Mouse (Mus musculus): Measurements from ENCODE around the gene St3gal4.

DNA sequence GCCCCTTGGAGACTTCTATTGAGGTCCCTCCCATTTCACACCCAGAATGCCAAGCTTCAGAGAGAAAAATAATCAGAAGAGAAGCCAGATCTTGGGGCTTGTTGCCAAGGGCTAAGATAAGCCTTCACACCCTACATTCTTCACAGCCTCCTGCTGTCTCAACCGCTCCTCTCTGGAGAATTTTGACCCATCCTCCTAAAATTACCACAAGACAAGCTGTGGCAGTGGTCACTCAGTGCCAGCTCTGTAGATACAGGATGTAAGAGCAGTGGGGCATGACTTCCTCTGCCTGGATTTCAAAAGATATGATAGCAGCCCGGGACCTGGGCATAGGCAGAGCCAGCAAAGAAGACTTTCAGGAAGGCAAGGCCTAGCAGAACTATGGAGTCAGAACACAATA is 57.6 kb downstream of the St3gal4 start:
- no peak for TF ChIP-seq CTCF (IDR thresholded peaks at IDR 0.05; ENCODE audit: control insufficient read depth, insufficient read depth, insufficient replicate concordance, low read depth, low read length)
- no peak for TF ChIP-seq POLR2A (IDR thresholded peaks at IDR 0.05; ENCODE audit: control insufficient read depth, low read depth, low read length)

All from testis, adult 2 months (tissue).